In the genomic region with DNA sequence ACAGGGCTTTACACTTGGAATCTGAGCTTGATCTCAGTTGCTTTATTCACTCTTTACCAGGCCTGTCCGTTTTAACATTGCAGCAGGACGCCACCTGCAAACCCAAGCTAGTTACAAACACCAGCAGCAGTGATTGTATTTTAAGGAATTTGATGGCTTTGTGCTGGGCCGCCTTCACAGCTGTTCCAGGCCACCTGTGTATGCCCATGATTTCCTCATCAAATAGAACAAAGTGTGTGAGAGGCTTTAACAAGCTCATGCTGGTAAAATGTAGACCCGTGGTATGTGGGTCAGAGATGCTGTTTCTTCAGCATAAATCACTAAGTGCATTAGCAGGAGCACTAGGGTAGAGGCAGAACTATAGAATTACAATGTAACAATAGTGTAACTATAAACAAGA, we compare ENCODE assay signal across 19 mouse cellular contexts.
A peak's percentile ranks its signal among the peaks of the same experiment; 100 is the strongest.
DNase-seq lines count a peak whose midpoint lies in the region; ATAC-seq lines count a peak whose summit lies in the region.
"Had no signal": no experiment of that assay in that cellular context is flagged by ENCODE, and none has a peak within 500 bp of the region (broad histone marks: within the 10 kb centered on the region; RNA-seq: fewer than 3 reads in every experiment).

No protein-coding gene starts in this region.

- 31% methylated on average over 4 of the region's 4 CpGs for WGBS in kidney, embryonic 15.5 days
- 55% methylated on average over 4 of the region's 4 CpGs for WGBS in limb, embryonic 10.5 days

- DNase-seq in embryo, embryonic 11.5 days (ENCODE audit: low read depth, low spot score) = peak; percentile 23
- DNase-seq in embryo, embryonic 10 days (ENCODE audit: low spot score) = no peak
- no peak for DNase-seq in kidney, adult 8-10 months
- DNase-seq in Muller cell, postnatal 12 days (ENCODE audit: inconsistent ontology term) = peak; percentile 6
- DNase-seq in limb, embryonic 10.5 days (ENCODE audit: low spot score) = peak; percentile 66
- DNase-seq in B cell, adult 2 months = no peak
- DNase-seq: adrenal gland, adult 2 months; cerebellum, adult 18-20 months; gastrocnemius, postnatal 36 days; kidney, postnatal 4 days; liver, embryonic 13.5 days had no signal

- no peak overlapping the region for H3K9ac ChIP-seq in kidney, embryonic 15.5 days
- H3K9ac ChIP-seq: embryonic facial prominence, embryonic 13.5 days; hindbrain, embryonic 14.5 days; liver, embryonic 13.5 days; neural tube, embryonic 15.5 days had no signal

- H3K36me3 ChIP-seq in kidney, embryonic 15.5 days = no peaks in the 10 kb centered on the region
- no peaks in the 10 kb centered on the region for H3K36me3 ChIP-seq in limb, embryonic 10.5 days
- H3K36me3 ChIP-seq: embryonic facial prominence, embryonic 13.5 days; liver, embryonic 13.5 days; neural tube, embryonic 15.5 days had no signal

- no peak overlapping the region for H3K4me2 ChIP-seq in kidney, embryonic 15.5 days
- H3K4me2 ChIP-seq: embryonic facial prominence, embryonic 13.5 days; heart, embryonic 11.5 days; hindbrain, embryonic 14.5 days; liver, embryonic 13.5 days; neural tube, embryonic 15.5 days had no signal

- H3K27me3 ChIP-seq in kidney, embryonic 15.5 days = no peaks in the 10 kb centered on the region
- H3K27me3 ChIP-seq in limb, embryonic 10.5 days (ENCODE audit: low read depth, poor library complexity, severe bottlenecking) = no peaks in the 10 kb centered on the region
- H3K27me3 ChIP-seq: embryonic facial prominence, embryonic 13.5 days; liver, embryonic 13.5 days; neural tube, embryonic 15.5 days had no signal

- ATAC-seq in kidney, embryonic 15.5 days (replicated peaks; ENCODE audit: low FRiP score) = 0 out of 2 replicates have a peak, but pooled peaks have one; percentile 43
- ATAC-seq in megakaryocyte, adult 5-6 weeks (ENCODE audit: poor library complexity, severe bottlenecking) = no peak
- ATAC-seq: intestine, postnatal 0 days had no signal

- no peak overlapping the region for H3K4me3 ChIP-seq in kidney, embryonic 15.5 days (replicated peaks)
- H3K4me3 ChIP-seq in limb, embryonic 10.5 days = no peak overlapping the region
- H3K4me3 ChIP-seq: embryonic facial prominence, embryonic 13.5 days; liver, embryonic 13.5 days; myocyte; neural tube, embryonic 15.5 days had no signal

- H3K27ac ChIP-seq in kidney, embryonic 15.5 days = no peak overlapping the region
- no peak overlapping the region; the same call in 1 of the 2 replicates for H3K27ac ChIP-seq in limb, embryonic 10.5 days
- H3K27ac ChIP-seq: embryonic facial prominence, embryonic 13.5 days; hindbrain, embryonic 14.5 days; liver, embryonic 13.5 days; neural tube, embryonic 15.5 days had no signal

- no peaks in the 10 kb centered on the region for H3K4me1 ChIP-seq in kidney, embryonic 15.5 days
- peaks cover 16% of the 10 kb centered on the region for H3K4me1 ChIP-seq in limb, embryonic 10.5 days
- H3K4me1 ChIP-seq: liver, embryonic 13.5 days had no signal

- H3K9me3 ChIP-seq in kidney, embryonic 15.5 days (replicated peaks) = no peaks in the 10 kb centered on the region
- no peaks in the 10 kb centered on the region for H3K9me3 ChIP-seq in limb, embryonic 10.5 days (replicated peaks)
- H3K9me3 ChIP-seq: embryonic facial prominence, embryonic 13.5 days; liver, embryonic 13.5 days; neural tube, embryonic 15.5 days had no signal

Comparison
In these comparisons a context has a peak if more than half of its experiments do, and no peak if none do; other contexts are left out.
1. DNase-seq: peak in embryo, embryonic 11.5 days (single experiment), Muller cell, postnatal 12 days (single experiment) and limb, embryonic 10.5 days (single experiment); none in embryo, embryonic 10 days (single experiment), kidney, adult 8-10 months (0 of 2) and B cell, adult 2 months (0 of 2).